Mouse (Mus musculus) forebrain, embryonic 11.5 days (tissue): ENCODE measurements around the gene F12. TPM values are rescaled to one million over a fixed set of nuclear protein-coding genes. Genes with fewer than 3 reads are reported as not detected.

Source experiments
- ATAC-seq: fragments of 200-750 bp; cut with Nextera tagmentation; replicated peaks from 2 replicates; pipeline ENCODE4 v1.8.0; 2017; ENCODE audit warnings: moderate TSS enrichment; ENCODE audit not compliant: low FRiP score
- DNase-seq: peaks from one replicate; pipeline ENCODE4 v3.0.0-alpha.2; 2017; ENCODE audit warnings: low spot score
- H3K27ac ChIP-seq: fragments of 300-500 bp; sonication (generic); 2 replicates; pipeline ENCODE4 v1.5.1; 2014; ENCODE audit warnings: low read depth, low read length
- H3K27me3 ChIP-seq: fragments of 300-500 bp; sonication (generic); 2 replicates; pipeline ENCODE4 v1.6.1; 2014; ENCODE audit warnings: mild to moderate bottlenecking, low read length, mixed read lengths; ENCODE audit not compliant: control insufficient read depth, insufficient read depth
- H3K36me3 ChIP-seq: fragments of 300-500 bp; sonication (generic); 2 replicates; pipeline ENCODE4 v1.6.1; 2014; ENCODE audit warnings: mild to moderate bottlenecking, low read length, moderate library complexity, mixed read lengths; ENCODE audit not compliant: control insufficient read depth, insufficient read depth
- H3K4me1 ChIP-seq: fragments of 300-500 bp; sonication (generic); replicated peaks from 2 replicates; pipeline ENCODE4 v1.6.1; 2014; ENCODE audit warnings: low read length, mixed read lengths; ENCODE audit not compliant: control insufficient read depth, insufficient read depth
- H3K4me2 ChIP-seq: fragments of 300-500 bp; sonication (generic); 2 replicates; pipeline ENCODE4 v1.6.1; 2014; ENCODE audit warnings: low read depth, mild to moderate bottlenecking, low read length, moderate library complexity, mixed read lengths; ENCODE audit not compliant: severe bottlenecking
- H3K4me3 ChIP-seq: fragments of 300-500 bp; sonication (generic); 2 replicates; pipeline ENCODE4 v1.5.1; 2014; ENCODE audit warnings: low read depth, low read length
- H3K9ac ChIP-seq: fragments of 300-500 bp; sonication (generic); 2 replicates; pipeline ENCODE4 v1.6.1; 2014; ENCODE audit warnings: low read length
- H3K9me3 ChIP-seq: fragments of 300-500 bp; sonication (generic); 2 replicates; pipeline ENCODE4 v1.6.1; 2016; ENCODE audit warnings: low read length, mixed read lengths; ENCODE audit not compliant: control insufficient read depth
- WGBS: fragments of 180-500 bp; shearing (Covaris S2); extraction: QIAGEN DNeasy Blood & Tissue Kit; methylation state at CpG from one replicate; pipeline ENCODE4 v1.1.7; 2014; 5-methylcytosine and 5-hydroxymethylcytosine counted together
- polyA plus RNA-seq: library from polyadenylated mRNA; unstranded; fragments of >200 nt; fragmentation: Nextera tagmentation; extraction: Ambion mirVana; gene quantifications from 2 replicates; pipeline ENCODE4 v1.2.1, GENCODE M21; 2014

F12 gene
- polyA plus RNA-seq, 1 experiment from 2014 or later, result not detected

- ATAC-seq (no peak), DNase-seq (no peak)
- Histone ChIP-seq H3K9ac (no peak overlapping the region), H3K36me3 (no peaks in the 10 kb centered on the region; the same call in 1 of the 2 replicates), H3K27me3 (no peaks in the 10 kb centered on the region), H3K4me1 (peaks cover 17% of the 10 kb centered on the region), H3K4me3 (no peak overlapping the region), H3K9me3 (no peaks in the 10 kb centered on the region), H3K27ac (no peak overlapping the region), H3K4me2 (no peak overlapping the region)
- 53% methylated on average over 2 of the region's 2 CpGs for WGBS
These were observed 36.4 kb upstream of the F12 start for GRCm38 (mm10) chr13:55462965-55463364.

- H3K9me3 ChIP-seq, result no peaks in the 10 kb centered on the region
- H3K4me1 ChIP-seq, result peaks cover 4% of the 10 kb centered on the region; the same call in 1 of the 2 replicates
- no peak overlapping the region for H3K4me2 ChIP-seq
- no peak overlapping the region for H3K4me3 ChIP-seq
- peaks cover 28% of the 10 kb centered on the region; the same call in 1 of the 2 replicates for H3K36me3 ChIP-seq
- no peak overlapping the region for H3K9ac ChIP-seq
- no peaks in the 10 kb centered on the region for H3K27me3 ChIP-seq
- DNase-seq (no peak), ATAC-seq (no peak)
- H3K27ac ChIP-seq, result no peak overlapping the region
- WGBS, result 96% methylated on average over 16 of the region's 16 CpGs
These were observed 25.4 kb upstream of the F12 start for GRCm38 (mm10) chr13:55451785-55452549.

GRCm38 (mm10) chr13:55451296-55451695 lies 24.7 kb upstream of the F12 start:
- H3K4me1 ChIP-seq, result peaks cover 7% of the 10 kb centered on the region; the same call in 1 of the 2 replicates
- WGBS, result 90% methylated on average over 10 of the region's 10 CpGs
- no peak overlapping the region for H3K4me3 ChIP-seq
- no peaks in the 10 kb centered on the region for H3K9me3 ChIP-seq
- no peaks in the 10 kb centered on the region for H3K27me3 ChIP-seq
- ATAC-seq (no peak), DNase-seq (no peak)
- no peak overlapping the region for H3K4me2 ChIP-seq
- peaks cover 25% of the 10 kb centered on the region; the same call in 1 of the 2 replicates for H3K36me3 ChIP-seq
- no peak overlapping the region for H3K27ac ChIP-seq
- no peak overlapping the region for H3K9ac ChIP-seq

GRCm38 (mm10) chr13:55450511-55450980 lies 24.0 kb upstream of the F12 start:
- Histone ChIP-seq H3K4me1 (peaks cover 8% of the 10 kb centered on the region; the same call in 1 of the 2 replicates), H3K36me3 (peaks cover 24% of the 10 kb centered on the region; the same call in 1 of the 2 replicates), H3K9me3 (no peaks in the 10 kb centered on the region), H3K4me3 (no peak overlapping the region), H3K9ac (no peak overlapping the region), H3K27ac (no peak overlapping the region), H3K27me3 (no peaks in the 10 kb centered on the region), H3K4me2 (no peak overlapping the region)
- DNase-seq, result no peak
- ATAC-seq, result no peak
- 95% methylated on average over 11 of the region's 11 CpGs for WGBS

- ATAC-seq, result no peak
- H3K36me3 ChIP-seq, result peaks cover 24% of the 10 kb centered on the region; the same call in 1 of the 2 replicates
These were observed 23.3 kb upstream of the F12 start for GRCm38 (mm10) chr13:55449679-55450441.

GRCm38 (mm10) chr13:55449205-55449604 lies 22.6 kb upstream of the F12 start:
- peaks cover 24% of the 10 kb centered on the region; the same call in 1 of the 2 replicates for H3K36me3 ChIP-seq
- no peak for DNase-seq
- 89% methylated on average over 9 of the region's 9 CpGs for WGBS
- peaks cover 8% of the 10 kb centered on the region; the same call in 1 of the 2 replicates for H3K4me1 ChIP-seq
- no peak overlapping the region for H3K9ac ChIP-seq
- no peak overlapping the region for H3K4me3 ChIP-seq
- no peak overlapping the region for H3K27ac ChIP-seq
- no peaks in the 10 kb centered on the region for H3K9me3 ChIP-seq
- no peaks in the 10 kb centered on the region for H3K27me3 ChIP-seq
- no peak for ATAC-seq
- no peak overlapping the region for H3K4me2 ChIP-seq

More at GRCm38 (mm10) chr13:55449679-55450441, 23.3 kb upstream of the F12 start:
- Histone ChIP-seq H3K9me3 (no peaks in the 10 kb centered on the region), H3K27me3 (no peaks in the 10 kb centered on the region), H3K27ac (no peak overlapping the region), H3K4me2 (no peak overlapping the region), H3K4me1 (peaks cover 8% of the 10 kb centered on the region; the same call in 1 of the 2 replicates), H3K4me3 (no peak overlapping the region), H3K9ac (no peak overlapping the region)
- no peak for DNase-seq
- whole genome bisulfite sequencing, result 90% methylated on average over 17 of the region's 17 CpGs

GRCm38 (mm10) chr13:55448131-55448530 lies 21.5 kb upstream of the F12 start:
- no peaks in the 10 kb centered on the region for H3K9me3 ChIP-seq
- no peak overlapping the region for H3K27ac ChIP-seq
- H3K4me1 ChIP-seq, result peaks cover 8% of the 10 kb centered on the region; the same call in 1 of the 2 replicates
- no peak overlapping the region for H3K9ac ChIP-seq
- ATAC-seq (no peak), DNase-seq (no peak)
- no peaks in the 10 kb centered on the region for H3K27me3 ChIP-seq
- 94% methylated on average over 5 of the region's 5 CpGs for WGBS
- H3K4me2 ChIP-seq, result no peak overlapping the region
- peaks cover 20% of the 10 kb centered on the region; the same call in 1 of the 2 replicates for H3K36me3 ChIP-seq
- H3K4me3 ChIP-seq, result no peak overlapping the region

- 0 out of 2 replicates have a peak overlapping the region, but pooled peaks have one; percentile 13 for H3K4me2 ChIP-seq
- no peak overlapping the region for H3K9ac ChIP-seq
- no peak overlapping the region for H3K27ac ChIP-seq
- no peaks in the 10 kb centered on the region for H3K27me3 ChIP-seq
- peaks cover 17% of the 10 kb centered on the region; the same call in 1 of the 2 replicates for H3K36me3 ChIP-seq
- no peak overlapping the region for H3K4me3 ChIP-seq
- no peak for ATAC-seq
- no peak for DNase-seq
- H3K9me3 ChIP-seq, result no peaks in the 10 kb centered on the region
- 61% methylated on average over 3 of the region's 3 CpGs for WGBS
- H3K4me1 ChIP-seq, result peaks cover 8% of the 10 kb centered on the region; the same call in 1 of the 2 replicates
These were observed 20.9 kb upstream of the F12 start for GRCm38 (mm10) chr13:55447543-55447943.
